Mouse (Mus musculus) lung, embryonic 14.5 days (tissue): ENCODE results near the gene Lcmt1. TPM values are rescaled to one million over a fixed set of nuclear protein-coding genes. Genes with fewer than 3 reads are reported as not detected.

Source experiments
- ATAC-seq: fragments of 200-750 bp; cut with Nextera tagmentation; 2 replicates; pipeline ENCODE4 v1.8.0; 2017; ENCODE audit warnings: mild to moderate bottlenecking, moderate TSS enrichment, moderate library complexity; ENCODE audit not compliant: insufficient read depth
- DNase-seq: peaks from one replicate; pipeline ENCODE4 v3.0.0-alpha.2; 2015
- H3K27ac ChIP-seq: fragments of 300-500 bp; sonication (generic); 2 replicates; pipeline ENCODE4 v1.5.1; 2014; ENCODE audit warnings: low read depth, mild to moderate bottlenecking, moderate library complexity
- H3K27me3 ChIP-seq: fragments of 300-500 bp; sonication (generic); 2 replicates; pipeline ENCODE4 v1.6.1; 2014; ENCODE audit warnings: low read length, control low read depth; ENCODE audit not compliant: insufficient read depth
- H3K36me3 ChIP-seq: fragments of 300-500 bp; sonication (generic); 2 replicates; pipeline ENCODE4 v1.6.1; 2014; ENCODE audit warnings: control low read depth; ENCODE audit not compliant: insufficient read depth
- H3K4me1 ChIP-seq: fragments of 300-500 bp; sonication (generic); 2 replicates; pipeline ENCODE4 v1.6.1; 2014; ENCODE audit warnings: antibody characterized with exemption, control low read depth; ENCODE audit not compliant: insufficient read depth
- H3K4me2 ChIP-seq: fragments of 300-500 bp; sonication (generic); 2 replicates; pipeline ENCODE4 v1.6.1; 2014; ENCODE audit warnings: mild to moderate bottlenecking
- H3K4me3 ChIP-seq: fragments of 300-500 bp; sonication (generic); 2 replicates; pipeline ENCODE4 v1.5.1; 2014; ENCODE audit warnings: low read depth, low read length
- H3K9ac ChIP-seq: fragments of 300-500 bp; sonication (generic); 2 replicates; pipeline ENCODE4 v1.6.1; 2014
- H3K9me3 ChIP-seq: fragments of 300-500 bp; sonication (generic); 2 replicates; pipeline ENCODE4 v1.6.1; 2016; ENCODE audit warnings: low read depth, low read length, control low read depth
- CTCF ChIP-seq: IDR thresholded peaks from 2 replicates; pipeline ENCODE4 v1.5.1; 2016; ENCODE audit warnings: antibody characterized with exemption, low read depth
- WGBS: fragments of 180-500 bp; shearing (Covaris S2); extraction: QIAGEN DNeasy Blood & Tissue Kit; methylation state at CpG from one replicate; pipeline ENCODE4 v1.1.7; 2014; 5-methylcytosine and 5-hydroxymethylcytosine counted together
- polyA plus RNA-seq: library from polyadenylated mRNA; unstranded; fragments of >200 nt; fragmentation: Nextera tagmentation; extraction: Ambion mirVana; gene quantifications from 2 replicates; pipeline ENCODE4 v1.2.1, GENCODE M21; 2014

The Lcmt1 gene
- polyA plus RNA-seq, 1 experiment from 2014 or later, result 43.9 TPM

- H3K36me3 ChIP-seq, result no peaks in the 10 kb centered on the region
- no peak overlapping the region for H3K9ac ChIP-seq
- no peaks in the 10 kb centered on the region for H3K9me3 ChIP-seq
- H3K4me3 ChIP-seq, result no peak overlapping the region
- no peak for ATAC-seq
- no peak overlapping the region for H3K4me2 ChIP-seq
- no peaks in the 10 kb centered on the region for H3K27me3 ChIP-seq
- no peaks in the 10 kb centered on the region for H3K4me1 ChIP-seq
- 90% methylated on average over 3 of the region's 3 CpGs for WGBS
- no peak for DNase-seq
- H3K27ac ChIP-seq, result no peak overlapping the region
- TF ChIP-seq CTCF, result no peak
These were observed 85.5 kb downstream of the Lcmt1 start for GRCm38 (mm10) chr7:123455088-123455487.

- Histone ChIP-seq H3K4me1 (no peaks in the 10 kb centered on the region), H3K9me3 (no peaks in the 10 kb centered on the region), H3K4me2 (no peak overlapping the region), H3K4me3 (no peak overlapping the region), H3K36me3 (no peaks in the 10 kb centered on the region), H3K27ac (no peak overlapping the region), H3K9ac (no peak overlapping the region), H3K27me3 (no peaks in the 10 kb centered on the region)
- ATAC-seq (no peak), DNase-seq (no peak)
- 90% methylated on average over 4 of the region's 4 CpGs for WGBS
- TF ChIP-seq CTCF, result no peak
These were observed 88.7 kb downstream of the Lcmt1 start for GRCm38 (mm10) chr7:123458309-123458708.

- Histone ChIP-seq H3K4me3 (no peak overlapping the region), H3K4me2 (no peak overlapping the region), H3K27me3 (no peaks in the 10 kb centered on the region), H3K9ac (no peak overlapping the region), H3K36me3 (no peaks in the 10 kb centered on the region), H3K4me1 (no peaks in the 10 kb centered on the region), H3K27ac (no peak overlapping the region), H3K9me3 (no peaks in the 10 kb centered on the region)
- WGBS, result 78% methylated on average over 4 of the region's 4 CpGs
- no peak for TF ChIP-seq CTCF
- no peak for ATAC-seq
- DNase-seq, result no peak
These were observed 89.7 kb downstream of the Lcmt1 start for GRCm38 (mm10) chr7:123459247-123459646.

DNA sequence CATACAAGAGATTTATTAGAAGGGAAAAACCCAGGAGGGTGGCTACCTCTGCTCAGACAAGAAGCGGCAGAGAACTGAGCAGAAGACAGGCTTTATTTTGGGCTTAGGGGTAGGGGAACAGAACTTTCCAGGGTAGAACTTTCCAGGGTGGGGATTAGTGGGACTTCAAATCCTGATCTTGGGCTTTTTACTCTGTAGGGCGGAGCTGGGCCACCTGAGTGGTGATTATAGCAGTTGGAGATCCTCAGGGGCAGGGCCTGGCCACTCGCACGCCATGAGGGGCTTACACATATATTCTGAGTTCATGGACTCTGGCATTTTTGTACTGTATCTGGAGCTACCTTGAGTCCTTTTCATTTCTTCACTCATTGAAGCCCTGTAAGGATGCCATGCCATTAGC lies 91.7 kb downstream of the Lcmt1 start:
- 89% methylated on average over 4 of the region's 4 CpGs for WGBS
- no peak for TF ChIP-seq CTCF

GRCm38 (mm10) chr7:123462070-123462501 lies 92.5 kb downstream of the Lcmt1 start, which contains the start of gene Aqp8:
TSS of gene Aqp8 (plus strand) at chr7:123462291.
- 68% methylated on average over 9 of the region's 9 CpGs for WGBS
- Histone ChIP-seq H3K27me3 (no peaks in the 10 kb centered on the region), H3K4me3 (no peak within 1 kb of the TSS), H3K4me2 (no peak within 1 kb of the TSS), H3K9me3 (no peaks in the 10 kb centered on the region), H3K9ac (no peak within 1 kb of the TSS), H3K4me1 (no peaks in the 10 kb centered on the region), H3K27ac (no peak within 1 kb of the TSS), H3K36me3 (no peaks in the 10 kb centered on the region)
- no peak for TF ChIP-seq CTCF
- DNase-seq (peak; percentile 17), ATAC-seq (peak; percentile 50; the same call in 1 of the 2 replicates)

More for the DNA sequence above, 91.7 kb downstream of the Lcmt1 start:
- Histone ChIP-seq H3K4me3 (no peak overlapping the region), H3K27ac (no peak overlapping the region), H3K9me3 (no peaks in the 10 kb centered on the region), H3K9ac (no peak overlapping the region), H3K27me3 (no peaks in the 10 kb centered on the region), H3K4me2 (no peak overlapping the region), H3K4me1 (no peaks in the 10 kb centered on the region), H3K36me3 (no peaks in the 10 kb centered on the region)
- DNase-seq (no peak), ATAC-seq (no peak)

DNA sequence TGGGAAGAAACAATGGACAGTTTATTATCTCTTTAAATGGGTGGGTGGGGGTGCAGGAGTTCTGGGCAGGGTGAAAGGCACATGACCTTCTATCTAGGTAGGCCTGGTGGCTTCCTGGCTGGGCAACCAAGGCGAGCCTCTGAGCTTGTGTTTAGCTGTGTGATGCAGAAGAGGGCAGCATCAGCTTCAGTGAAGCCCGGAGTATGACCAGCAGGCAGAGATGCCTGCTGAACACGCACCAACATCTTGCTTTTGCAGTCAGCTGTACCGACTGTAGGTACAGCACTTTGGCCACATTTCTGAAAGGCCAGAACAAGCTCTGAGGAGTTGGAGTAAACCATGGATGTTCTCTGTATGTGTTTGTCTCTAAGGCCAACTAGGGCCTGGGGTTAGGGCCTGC lies 94.0 kb downstream of the Lcmt1 start:
- no peak overlapping the region for H3K9ac ChIP-seq
- H3K4me2 ChIP-seq, result no peak overlapping the region
- no peak overlapping the region for H3K4me3 ChIP-seq
- ATAC-seq (no peak), DNase-seq (no peak)
- H3K4me1 ChIP-seq, result no peaks in the 10 kb centered on the region
- H3K9me3 ChIP-seq, result no peaks in the 10 kb centered on the region
- H3K27ac ChIP-seq, result no peak overlapping the region
- no peak for TF ChIP-seq CTCF
- no peaks in the 10 kb centered on the region for H3K27me3 ChIP-seq
- no peaks in the 10 kb centered on the region for H3K36me3 ChIP-seq
- 72% methylated on average over 4 of the region's 4 CpGs for WGBS

DNA sequence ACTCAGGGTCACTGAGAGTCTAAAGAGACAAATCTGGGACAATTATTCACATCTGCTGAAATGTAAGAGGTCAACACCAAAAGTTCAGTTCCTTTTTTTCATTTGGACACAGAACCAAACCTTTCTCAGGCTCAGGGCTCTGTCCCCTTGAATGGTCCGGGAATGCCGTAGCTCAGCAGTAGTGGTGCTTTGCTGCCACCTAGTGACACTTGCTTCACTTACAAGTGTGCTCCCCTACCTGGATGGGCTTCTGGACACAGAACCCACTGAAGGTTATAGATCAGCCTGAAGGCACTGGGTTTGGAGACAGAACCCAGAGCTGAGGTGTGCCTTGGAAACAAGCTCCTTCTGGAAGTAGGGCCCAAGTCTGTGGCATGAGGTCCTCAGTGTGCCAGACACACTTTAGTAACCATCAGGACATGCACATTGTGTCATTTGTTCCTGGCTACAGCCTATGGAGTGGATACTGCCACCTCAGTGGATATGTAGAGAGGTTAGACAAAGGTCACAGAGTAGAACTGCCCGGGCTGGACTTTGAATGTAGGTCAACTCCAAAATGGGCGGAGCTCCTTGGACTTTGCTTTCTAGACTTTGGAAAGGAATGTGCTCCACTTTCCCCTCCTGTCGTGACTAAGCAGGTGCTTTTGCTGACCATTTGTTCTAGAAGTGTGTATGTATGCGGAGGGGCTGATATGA lies 96.3 kb downstream of the Lcmt1 start:
- peak; percentile 81; the same call in 1 of the 2 replicates for ATAC-seq
- TF ChIP-seq CTCF, result peak; percentile 93
- H3K27me3 ChIP-seq, result no peaks in the 10 kb centered on the region
- no peaks in the 10 kb centered on the region for H3K4me1 ChIP-seq
- no peak overlapping the region for H3K4me3 ChIP-seq
- no peak overlapping the region for H3K4me2 ChIP-seq
- no peaks in the 10 kb centered on the region for H3K36me3 ChIP-seq
- H3K9ac ChIP-seq, result no peak overlapping the region
- no peak overlapping the region for H3K27ac ChIP-seq
- WGBS, result 22% methylated on average over 6 of the region's 6 CpGs
- no peaks in the 10 kb centered on the region for H3K9me3 ChIP-seq
- peak; percentile 92 for DNase-seq

DNA sequence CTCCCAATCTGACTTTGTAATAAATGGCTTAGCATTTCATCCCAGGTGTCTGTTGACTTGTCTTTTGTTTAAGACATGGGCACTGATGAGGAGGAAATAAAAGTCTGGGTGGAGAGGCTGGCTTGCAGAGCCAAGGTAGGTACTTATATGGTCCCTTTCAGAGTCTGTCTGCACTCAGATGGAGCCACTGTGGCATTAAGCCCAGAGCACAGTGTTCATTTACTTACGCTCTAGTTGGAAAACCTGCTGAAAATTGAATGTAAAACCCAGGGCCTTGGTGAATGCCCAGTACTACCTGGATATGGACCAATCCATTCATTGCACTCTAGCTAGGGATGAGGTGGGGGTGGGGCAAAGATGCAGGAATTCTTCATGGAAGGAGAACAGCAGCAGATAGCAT lies 98.4 kb downstream of the Lcmt1 start:
- Histone ChIP-seq H3K4me3 (no peak overlapping the region), H3K27ac (no peak overlapping the region), H3K36me3 (no peaks in the 10 kb centered on the region), H3K4me1 (no peaks in the 10 kb centered on the region), H3K4me2 (no peak overlapping the region), H3K27me3 (no peaks in the 10 kb centered on the region), H3K9me3 (no peaks in the 10 kb centered on the region), H3K9ac (no peak overlapping the region)
- WGBS, result 97% methylated on average over 1 of the region's 1 CpGs
- DNase-seq (no peak), ATAC-seq (no peak)
- no peak for TF ChIP-seq CTCF

Other genes starting within 250 kb of the Lcmt1 start
- 47.6 and 48.3 TPM in 2 replicates for gene Tnrc6a, start 245.9 kb upstream of the Lcmt1 start, polyA plus RNA-seq
- gene Slc5a11, start 155.0 kb upstream of the Lcmt1 start, polyA plus RNA-seq, result 1.2 and 1.6 TPM in 2 replicates
- 26.1 and 27.1 TPM in 2 replicates for gene Arhgap17, start 131 bp downstream of the Lcmt1 start, polyA plus RNA-seq
- not detected in 2 replicates for gene Aqp8, start 92.5 kb downstream of the Lcmt1 start, polyA plus RNA-seq
- gene Zkscan2, start 130.7 kb downstream of the Lcmt1 start, polyA plus RNA-seq, result 2.2 and 3.3 TPM in 2 replicates